Mouse (Mus musculus): ENCODE data around the gene Gorasp2. TPM values are rescaled to one million over a fixed set of nuclear protein-coding genes. Genes with fewer than 3 reads are reported as not detected.

Gorasp2 gene
- polyA plus RNA-seq, 1 experiment from 2014 or later: 144 TPM

GRCm38 (mm10) chr2:70751655-70752054, 90.3 kb downstream of the Gorasp2 start:
- H3K36me3 ChIP-seq: peaks cover 46% of the 10 kb centered on the region
- no peak for ATAC-seq (ENCODE audit: insufficient number of reproducible peaks, insufficient read depth, low FRiP score, low TSS enrichment, low read depth)

GRCm38 (mm10) chr2:70752149-70752548, 90.8 kb downstream of the Gorasp2 start:
- WGBS: 97% methylated on average over 5 of the region's 5 CpGs
- Histone ChIP-seq H3K4me3 (replicated peaks) (no peak overlapping the region), H3K36me3 (peaks cover 47% of the 10 kb centered on the region), H3K4me1 (replicated peaks) (no peaks in the 10 kb centered on the region), H3K27ac (no peak overlapping the region), H3K4me2 (no peak overlapping the region), H3K9me3 (no peaks in the 10 kb centered on the region), H3K9ac (replicated peaks) (no peak overlapping the region), H3K27me3 (no peaks in the 10 kb centered on the region)
- no peak for ATAC-seq (ENCODE audit: insufficient number of reproducible peaks, insufficient read depth, low FRiP score, low TSS enrichment, low read depth)

More at GRCm38 (mm10) chr2:70751655-70752054, 90.3 kb downstream of the Gorasp2 start:
- H3K27ac ChIP-seq: no peak overlapping the region
- 95% methylated on average over 2 of the region's 2 CpGs for WGBS
- H3K9me3 ChIP-seq: no peaks in the 10 kb centered on the region
- H3K9ac ChIP-seq (replicated peaks): no peak overlapping the region
- no peak overlapping the region for H3K4me2 ChIP-seq
- no peaks in the 10 kb centered on the region for H3K27me3 ChIP-seq
- no peaks in the 10 kb centered on the region for H3K4me1 ChIP-seq (replicated peaks)
- H3K4me3 ChIP-seq (replicated peaks): no peak overlapping the region

Other genes starting within 250 kb of the Gorasp2 start
- 0.92 and 1.0 TPM in 2 replicates for gene Sp5, start 186.7 kb upstream of the Gorasp2 start, polyA plus RNA-seq (2016; fragmentation: Nextera tagmentation; extraction: Ambion mirVana)
- 0.38 and 0.93 TPM in 2 replicates for gene Erich2, start 152.8 kb upstream of the Gorasp2 start, polyA plus RNA-seq (2016; fragmentation: Nextera tagmentation; extraction: Ambion mirVana)
- 0.28 and 0.33 TPM in 2 replicates for gene Gad1, start 108.5 kb upstream of the Gorasp2 start, polyA plus RNA-seq (2016; fragmentation: Nextera tagmentation; extraction: Ambion mirVana)
- 5.2 and 5.9 TPM in 2 replicates for gene Gm26558, start 532 bp downstream of the Gorasp2 start, polyA plus RNA-seq (2016; fragmentation: Nextera tagmentation; extraction: Ambion mirVana)
- 36.7 and 46.8 TPM in 2 replicates for gene Tlk1, start 164.2 kb downstream of the Gorasp2 start, polyA plus RNA-seq (2016; fragmentation: Nextera tagmentation; extraction: Ambion mirVana)